Mouse (Mus musculus) forebrain, embryonic 10.5 days (tissue): ENCODE measurements around the gene Tap1. TPM values are rescaled to one million over a fixed set of nuclear protein-coding genes. Genes with fewer than 3 reads are reported as not detected.
"Not testable (repeated sequence)": the region's sequence is repeated elsewhere in the genome, so short reads cannot be mapped to it uniquely, and the experiment has no call there.

Source experiments
- DNase-seq: peaks from one replicate; pipeline ENCODE4 v3.0.0-alpha.2; 2017; ENCODE audit warnings: low spot score; ENCODE audit errors: extremely low spot score
- H3K27ac ChIP-seq: fragments of 300-500 bp; sonication (generic); 2 replicates; pipeline ENCODE4 v1.5.1; 2016; ENCODE audit warnings: mild to moderate bottlenecking
- H3K27me3 ChIP-seq: fragments of 300-500 bp; sonication (generic); 2 replicates; pipeline ENCODE4 v1.6.1; 2016; ENCODE audit warnings: mild to moderate bottlenecking; ENCODE audit not compliant: poor library complexity, severe bottlenecking
- H3K36me3 ChIP-seq: fragments of 300-500 bp; sonication (generic); replicated peaks from 2 replicates; pipeline ENCODE4 v1.6.1; 2016; ENCODE audit warnings: mild to moderate bottlenecking, moderate library complexity
- H3K4me1 ChIP-seq: fragments of 300-500 bp; sonication (generic); 2 replicates; pipeline ENCODE4 v1.6.1; 2016
- H3K4me3 ChIP-seq: fragments of 300-500 bp; sonication (generic); 2 replicates; pipeline ENCODE4 v1.5.1; 2016; ENCODE audit warnings: mild to moderate bottlenecking, moderate library complexity
- H3K9me3 ChIP-seq: fragments of 300-500 bp; sonication (generic); 2 replicates; pipeline ENCODE4 v1.6.1; 2016; ENCODE audit warnings: mild to moderate bottlenecking, moderate library complexity
- WGBS: fragments of 180-500 bp; shearing (Covaris S2); methylation state at CpG from one replicate; pipeline ENCODE4 v1.1.7; 2016; 5-methylcytosine and 5-hydroxymethylcytosine counted together
- polyA plus RNA-seq: library from polyadenylated mRNA; unstranded; fragments of >200 nt; fragmentation: Nextera tagmentation; extraction: Ambion mirVana; gene quantifications from 2 replicates; pipeline ENCODE4 v1.2.1, GENCODE M21; 2016

Gene Tap1
- polyA plus RNA-seq, 1 experiment from 2014 or later = 1.4 TPM

- Histone ChIP-seq H3K36me3 (no peaks in the 10 kb centered on the region), H3K27me3 (peaks cover 88% of the 10 kb centered on the region), H3K4me3 (no peak overlapping the region), H3K9me3 (peaks cover 4% of the 10 kb centered on the region; the same call in 1 of the 2 replicates), H3K27ac (no peak overlapping the region), H3K4me1 (peaks cover 24% of the 10 kb centered on the region)
- WGBS = 37% methylated on average over 3 of the region's 3 CpGs
- DNase-seq = no peak
Measured at GRCm38 (mm10) chr17:34209680-34210079, 22.3 kb downstream of the Tap1 start.

GRCm38 (mm10) chr17:34210599-34210998, 23.2 kb downstream of the Tap1 start:
- H3K27me3 ChIP-seq = peaks cover 88% of the 10 kb centered on the region

GRCm38 (mm10) chr17:34211746-34212365, 24.5 kb downstream of the Tap1 start:
- Histone ChIP-seq H3K27ac (no peak overlapping the region), H3K4me3 (no peak overlapping the region; the same call in 1 of the 2 replicates), H3K27me3 (peaks cover 79% of the 10 kb centered on the region), H3K9me3 (peaks cover 4% of the 10 kb centered on the region; the same call in 1 of the 2 replicates), H3K4me1 (peaks cover 15% of the 10 kb centered on the region), H3K36me3 (no peaks in the 10 kb centered on the region)
- 17% methylated on average over 23 of the region's 23 CpGs for WGBS
- no peak for DNase-seq

More at GRCm38 (mm10) chr17:34210599-34210998, 23.2 kb downstream of the Tap1 start:
- peaks cover 4% of the 10 kb centered on the region; the same call in 1 of the 2 replicates for H3K9me3 ChIP-seq
- H3K4me1 ChIP-seq = peaks cover 15% of the 10 kb centered on the region
- 84% methylated on average over 3 of the region's 3 CpGs for whole genome bisulfite sequencing
- no peaks in the 10 kb centered on the region for H3K36me3 ChIP-seq
- DNase-seq = no peak
- no peak overlapping the region for H3K27ac ChIP-seq
- no peak overlapping the region for H3K4me3 ChIP-seq

- DNase-seq = no peak
- Histone ChIP-seq H3K4me3 (no peak overlapping the region), H3K27me3 (peaks cover 61% of the 10 kb centered on the region), H3K36me3 (no peaks in the 10 kb centered on the region), H3K9me3 (peaks cover 9% of the 10 kb centered on the region), H3K4me1 (peaks cover 15% of the 10 kb centered on the region), H3K27ac (no peak overlapping the region)
- 49% methylated on average over 21 of the region's 21 CpGs for WGBS
Measured at GRCm38 (mm10) chr17:34213936-34214335, 26.6 kb downstream of the Tap1 start.

- Histone ChIP-seq H3K9me3 (peaks cover 9% of the 10 kb centered on the region), H3K27ac (no peak overlapping the region), H3K36me3 (no peaks in the 10 kb centered on the region), H3K4me1 (peaks cover 15% of the 10 kb centered on the region), H3K4me3 (no peak overlapping the region), H3K27me3 (peaks cover 58% of the 10 kb centered on the region)
- DNase-seq = no peak
- 86% methylated on average over 12 of the region's 12 CpGs for WGBS
Measured at GRCm38 (mm10) chr17:34215176-34215575, 27.8 kb downstream of the Tap1 start.

- Histone ChIP-seq H3K36me3 (no peaks in the 10 kb centered on the region), H3K4me1 (peaks cover 7% of the 10 kb centered on the region; the same call in 1 of the 2 replicates), H3K27ac (no peak overlapping the region), H3K4me3 (no peak overlapping the region), H3K27me3 (peaks cover 36% of the 10 kb centered on the region), H3K9me3 (peaks cover 9% of the 10 kb centered on the region)
- DNase-seq = no peak
- 87% methylated on average over 8 of the region's 8 CpGs for WGBS
Measured at GRCm38 (mm10) chr17:34217216-34217928, 30.0 kb downstream of the Tap1 start.

- H3K4me3 ChIP-seq = no peak overlapping the region
- H3K27ac ChIP-seq = no peak overlapping the region
- WGBS = 89% methylated on average over 5 of the region's 5 CpGs
- no peak for DNase-seq
- H3K27me3 ChIP-seq = peaks cover 30% of the 10 kb centered on the region
- peaks cover 9% of the 10 kb centered on the region for H3K9me3 ChIP-seq
- H3K4me1 ChIP-seq = peaks cover 7% of the 10 kb centered on the region; the same call in 1 of the 2 replicates
- no peaks in the 10 kb centered on the region for H3K36me3 ChIP-seq
Measured at GRCm38 (mm10) chr17:34217986-34218385, 30.6 kb downstream of the Tap1 start.

GRCm38 (mm10) chr17:34218675-34219074, 31.3 kb downstream of the Tap1 start:
- Histone ChIP-seq H3K9me3 (peaks cover 9% of the 10 kb centered on the region), H3K27ac (no peak overlapping the region), H3K36me3 (no peaks in the 10 kb centered on the region), H3K4me3 (no peak overlapping the region), H3K4me1 (peaks cover 7% of the 10 kb centered on the region; the same call in 1 of the 2 replicates), H3K27me3 (peaks cover 23% of the 10 kb centered on the region)
- 90% methylated on average over 11 of the region's 11 CpGs for WGBS
- no peak for DNase-seq

- not testable (repeated sequence) for H3K27ac ChIP-seq, H3K9me3 ChIP-seq, H3K36me3 ChIP-seq, H3K4me3 ChIP-seq, DNase-seq, H3K4me1 ChIP-seq
- 89% methylated on average over 9 of the region's 11 CpGs for WGBS
- H3K27me3 ChIP-seq = peaks cover 19% of the 10 kb centered on the region
Measured at GRCm38 (mm10) chr17:34219096-34219495, 31.7 kb downstream of the Tap1 start.

- not testable (repeated sequence) for H3K27ac ChIP-seq, H3K4me3 ChIP-seq, H3K4me1 ChIP-seq, DNase-seq, H3K36me3 ChIP-seq
- peaks cover 12% of the 10 kb centered on the region for H3K27me3 ChIP-seq
- WGBS = 92% methylated on average over 3 of the region's 7 CpGs
- peaks cover 14% of the 10 kb centered on the region for H3K9me3 ChIP-seq
Measured at GRCm38 (mm10) chr17:34219801-34220200, 32.4 kb downstream of the Tap1 start.

GRCm38 (mm10) chr17:34220401-34220800, 33.0 kb downstream of the Tap1 start:
- not testable (repeated sequence) for H3K27me3 ChIP-seq, H3K36me3 ChIP-seq, DNase-seq, H3K4me1 ChIP-seq, H3K4me3 ChIP-seq, H3K27ac ChIP-seq
- 98% methylated on average over 8 of the region's 16 CpGs for WGBS
- peaks cover 20% of the 10 kb centered on the region for H3K9me3 ChIP-seq

- 93% methylated on average over 3 of the region's 3 CpGs for WGBS
- no peak for DNase-seq
- Histone ChIP-seq H3K27ac (no peak overlapping the region), H3K9me3 (peaks cover 14% of the 10 kb centered on the region), H3K4me1 (no peaks in the 10 kb centered on the region), H3K27me3 (no peaks in the 10 kb centered on the region), H3K4me3 (no peak overlapping the region), H3K36me3 (no peaks in the 10 kb centered on the region)
Measured at GRCm38 (mm10) chr17:34224816-34225215, 37.5 kb downstream of the Tap1 start.

- no peak overlapping the region for H3K4me3 ChIP-seq
- no peak overlapping the region for H3K27ac ChIP-seq
- DNase-seq = no peak
- peaks cover 14% of the 10 kb centered on the region for H3K9me3 ChIP-seq
- H3K36me3 ChIP-seq = no peaks in the 10 kb centered on the region
- H3K4me1 ChIP-seq = no peaks in the 10 kb centered on the region
- H3K27me3 ChIP-seq = no peaks in the 10 kb centered on the region
- 97% methylated on average over 8 of the region's 8 CpGs for WGBS
Measured at GRCm38 (mm10) chr17:34225426-34225825, 38.1 kb downstream of the Tap1 start.
